Mouse (Mus musculus) lung, postnatal 0 days (tissue): ENCODE results near the gene Usp15. TPM values are rescaled to one million over a fixed set of nuclear protein-coding genes. Genes with fewer than 3 reads are reported as not detected.

Source experiments
- ATAC-seq: fragments of 200-750 bp; cut with Nextera tagmentation; 2 replicates; pipeline ENCODE4 v1.8.0; 2017; ENCODE audit warnings: moderate library complexity
- DNase-seq: peaks from one replicate; pipeline ENCODE4 v3.0.0-alpha.2; 2016; ENCODE audit warnings: low spot score
- H3K27ac ChIP-seq: fragments of 300-500 bp; sonication (generic); 2 replicates; pipeline ENCODE4 v1.5.1; 2014; ENCODE audit warnings: antibody characterized with exemption, mild to moderate bottlenecking, low read length, mixed read lengths
- H3K27me3 ChIP-seq: fragments of 300-500 bp; sonication (generic); replicated peaks from 2 replicates; pipeline ENCODE4 v1.6.1; 2014; ENCODE audit warnings: low read length, mixed read lengths; ENCODE audit not compliant: insufficient read depth
- H3K36me3 ChIP-seq: fragments of 300-500 bp; sonication (generic); 2 replicates; pipeline ENCODE4 v1.6.1; 2014; ENCODE audit warnings: low read length, mixed read lengths; ENCODE audit not compliant: insufficient read depth
- H3K4me1 ChIP-seq: fragments of 300-500 bp; sonication (generic); 2 replicates; pipeline ENCODE4 v1.6.1; 2014; ENCODE audit warnings: antibody characterized with exemption, low read depth, low read length, mixed read lengths; ENCODE audit not compliant: insufficient read depth
- H3K4me2 ChIP-seq: fragments of 300-500 bp; sonication (generic); replicated peaks from 2 replicates; pipeline ENCODE4 v1.6.1; 2014; ENCODE audit warnings: low read depth, mild to moderate bottlenecking, low read length, moderate library complexity, mixed read lengths
- H3K4me3 ChIP-seq: fragments of 300-500 bp; sonication (generic); 2 replicates; pipeline ENCODE4 v1.5.1; 2014; ENCODE audit warnings: low read depth, low read length
- H3K9ac ChIP-seq: fragments of 300-500 bp; sonication (generic); replicated peaks from 2 replicates; pipeline ENCODE4 v1.6.1; 2014; ENCODE audit warnings: low read depth, mild to moderate bottlenecking
- H3K9me3 ChIP-seq: fragments of 300-500 bp; sonication (generic); 2 replicates; pipeline ENCODE4 v1.6.1; 2016; ENCODE audit warnings: low read length, mixed read lengths
- CTCF ChIP-seq: IDR thresholded peaks from 2 replicates; pipeline ENCODE4 v1.5.1; 2016; ENCODE audit warnings: antibody characterized with exemption, mild to moderate bottlenecking
- EP300 ChIP-seq: IDR thresholded peaks from 2 replicates; pipeline ENCODE4 v1.6.1; 2016; ENCODE audit warnings: antibody characterized with exemption, mild to moderate bottlenecking, control low read depth
- WGBS: fragments of 180-500 bp; shearing (Covaris S2); extraction: QIAGEN DNeasy Blood & Tissue Kit; methylation state at CpG from one replicate; pipeline ENCODE4 v1.1.7; 2014; 5-methylcytosine and 5-hydroxymethylcytosine counted together
- polyA plus RNA-seq: library from polyadenylated mRNA; unstranded; fragments of >200 nt; fragmentation: Nextera tagmentation; extraction: Ambion mirVana; gene quantifications from 2 replicates; pipeline ENCODE4 v1.2.1, GENCODE M21; 2015

Usp15 gene
- polyA plus RNA-seq, 1 experiment from 2014 or later = 48.2 TPM

- Histone ChIP-seq H3K9me3 (no peaks in the 10 kb centered on the region), H3K36me3 (peaks cover 15% of the 10 kb centered on the region; the same call in 1 of the 2 replicates), H3K4me2 (no peak overlapping the region), H3K4me1 (peaks cover 6% of the 10 kb centered on the region; the same call in 1 of the 2 replicates), H3K4me3 (no peak overlapping the region), H3K9ac (no peak overlapping the region), H3K27me3 (no peaks in the 10 kb centered on the region), H3K27ac (peak overlapping the region; percentile 4; the same call in 1 of the 2 replicates)
- no peak for ATAC-seq
- DNase-seq = peak; percentile 11
- TF ChIP-seq EP300 (no peak), CTCF (no peak)
- WGBS = 51% methylated on average over 2 of the region's 2 CpGs
These were observed 13.1 kb downstream of the Usp15 start for GRCm38 (mm10) chr10:123183743-123184142.

GRCm38 (mm10) chr10:123183243-123183642, 13.6 kb downstream of the Usp15 start:
- Histone ChIP-seq H3K9me3 (no peaks in the 10 kb centered on the region), H3K27me3 (no peaks in the 10 kb centered on the region), H3K9ac (no peak overlapping the region), H3K4me1 (peaks cover 6% of the 10 kb centered on the region; the same call in 1 of the 2 replicates), H3K36me3 (peaks cover 20% of the 10 kb centered on the region; the same call in 1 of the 2 replicates), H3K27ac (no peak overlapping the region), H3K4me2 (no peak overlapping the region), H3K4me3 (no peak overlapping the region)
- DNase-seq (peak; percentile 54), ATAC-seq (peak; percentile 56; the same call in 1 of the 2 replicates)
- WGBS = 39% methylated on average over 7 of the region's 7 CpGs
- no peak for TF ChIP-seq EP300
- no peak for TF ChIP-seq CTCF

DNA sequence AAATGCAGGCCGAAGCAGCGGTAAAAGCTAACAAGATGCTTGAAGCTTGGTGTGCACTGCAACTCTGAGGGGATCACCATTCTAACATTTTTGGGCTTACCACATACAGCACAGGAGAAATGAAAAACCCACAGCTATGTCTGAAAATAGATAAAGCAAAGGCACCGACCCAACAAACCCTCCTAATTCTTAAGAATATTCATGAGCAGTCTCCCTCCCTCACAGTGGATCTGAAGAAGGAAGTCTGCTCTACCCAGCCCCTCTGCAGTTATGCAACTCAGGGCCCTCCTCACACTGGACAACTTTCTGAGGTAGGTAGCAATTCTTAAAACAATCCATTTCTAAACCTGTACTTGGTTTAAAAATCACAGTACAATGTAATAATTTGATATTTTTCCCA, 14.4 kb downstream of the Usp15 start:
- H3K9ac ChIP-seq = no peak overlapping the region
- TF ChIP-seq EP300 = no peak
- no peak for TF ChIP-seq CTCF
- H3K9me3 ChIP-seq = no peaks in the 10 kb centered on the region
- no peak overlapping the region for H3K27ac ChIP-seq
- ATAC-seq = no peak
- H3K36me3 ChIP-seq = peaks cover 23% of the 10 kb centered on the region; the same call in 1 of the 2 replicates
- no peak overlapping the region for H3K4me2 ChIP-seq
- 81% methylated on average over 3 of the region's 3 CpGs for WGBS
- H3K4me3 ChIP-seq = no peak overlapping the region
- DNase-seq = no peak
- no peaks in the 10 kb centered on the region for H3K27me3 ChIP-seq
- peaks cover 6% of the 10 kb centered on the region; the same call in 1 of the 2 replicates for H3K4me1 ChIP-seq

DNA sequence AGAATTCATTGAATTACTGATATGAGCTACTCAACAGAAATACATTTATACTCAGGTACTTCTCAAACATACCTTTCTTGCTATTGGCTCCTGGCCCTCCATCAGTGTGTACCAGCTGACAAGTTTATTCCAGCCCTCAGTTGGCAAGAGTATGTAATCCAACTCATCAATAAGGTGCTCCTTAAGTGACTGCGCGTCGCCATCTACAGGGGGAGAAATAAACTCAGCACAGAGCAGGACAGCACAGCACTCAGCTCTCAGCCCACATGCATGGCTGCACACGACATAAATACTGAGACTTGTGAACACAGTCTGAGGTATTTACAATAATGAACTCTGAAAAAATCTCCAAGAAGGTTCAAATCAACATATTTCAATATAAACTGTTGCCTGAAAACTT, 21.0 kb downstream of the Usp15 start:
- DNase-seq = peak; percentile 11
- Histone ChIP-seq H3K27ac (no peak overlapping the region), H3K9me3 (no peaks in the 10 kb centered on the region), H3K4me3 (no peak overlapping the region), H3K27me3 (no peaks in the 10 kb centered on the region), H3K9ac (no peak overlapping the region), H3K36me3 (peaks cover 21% of the 10 kb centered on the region; the same call in 1 of the 2 replicates), H3K4me1 (no peaks in the 10 kb centered on the region), H3K4me2 (no peak overlapping the region)
- 65% methylated on average over 4 of the region's 4 CpGs for WGBS
- ATAC-seq = no peak; the same call in 1 of the 2 replicates
- peak; percentile 50 for TF ChIP-seq CTCF
- no peak for TF ChIP-seq EP300

- no peaks in the 10 kb centered on the region for H3K9me3 ChIP-seq
- no peak for TF ChIP-seq CTCF
- no peak overlapping the region for H3K9ac ChIP-seq
- no peaks in the 10 kb centered on the region for H3K4me1 ChIP-seq
- ATAC-seq = no peak
- H3K27me3 ChIP-seq = no peaks in the 10 kb centered on the region
- no peak overlapping the region for H3K4me2 ChIP-seq
- no peak overlapping the region for H3K27ac ChIP-seq
- DNase-seq = no peak
- no peak overlapping the region for H3K4me3 ChIP-seq
- H3K36me3 ChIP-seq = peaks cover 16% of the 10 kb centered on the region; the same call in 1 of the 2 replicates
- WGBS = 84% methylated on average over 6 of the region's 6 CpGs
These were observed 25.9 kb downstream of the Usp15 start for GRCm38 (mm10) chr10:123170898-123171297.

DNA sequence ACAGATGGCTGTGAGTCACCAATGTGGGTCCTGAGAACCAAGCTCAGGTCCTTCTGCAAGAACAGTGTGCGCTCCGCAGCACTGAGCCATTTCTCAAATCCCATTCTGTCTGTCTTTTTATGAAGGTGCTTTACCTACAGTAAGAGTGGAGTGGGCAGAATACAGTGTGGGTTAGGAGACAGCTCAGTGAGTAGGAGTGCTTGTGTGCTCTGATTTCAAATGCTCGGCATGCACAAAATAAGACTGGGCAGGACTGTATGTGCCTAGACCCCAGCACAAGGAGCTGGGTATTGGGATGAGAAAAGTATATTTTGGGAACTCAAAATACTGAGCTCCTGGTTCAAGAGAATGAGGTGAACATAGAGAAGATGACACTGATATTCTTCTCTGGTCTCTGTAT, 31.3 kb downstream of the Usp15 start:
- H3K27me3 ChIP-seq = no peaks in the 10 kb centered on the region
- DNase-seq = no peak
- no peak overlapping the region for H3K4me3 ChIP-seq
- no peak for ATAC-seq
- no peaks in the 10 kb centered on the region for H3K4me1 ChIP-seq
- TF ChIP-seq EP300 = no peak
- TF ChIP-seq CTCF = no peak
- peaks cover 20% of the 10 kb centered on the region; the same call in 1 of the 2 replicates for H3K36me3 ChIP-seq
- H3K9me3 ChIP-seq = no peaks in the 10 kb centered on the region
- no peak overlapping the region for H3K9ac ChIP-seq
- WGBS = 96% methylated on average over 3 of the region's 3 CpGs
- no peak overlapping the region for H3K4me2 ChIP-seq
- no peak overlapping the region for H3K27ac ChIP-seq

DNA sequence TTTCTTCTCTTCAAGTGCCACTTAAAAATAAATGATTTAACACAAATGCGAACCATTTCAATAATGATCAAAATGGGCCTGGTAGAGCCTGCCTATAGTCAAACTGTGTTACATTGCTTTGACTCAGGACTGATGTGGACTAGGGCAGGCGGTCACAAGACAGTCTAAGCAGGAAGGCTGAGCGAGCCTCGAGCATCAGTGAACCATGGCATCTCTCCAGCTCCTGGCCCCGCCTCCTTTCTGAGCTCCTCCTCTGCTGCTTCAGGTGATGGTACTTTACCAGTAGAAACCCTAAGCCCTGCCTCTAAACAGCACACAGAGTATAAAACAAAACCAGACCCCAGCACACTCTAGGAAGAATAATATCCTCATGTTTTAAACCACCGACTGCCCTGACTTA, 36.3 kb downstream of the Usp15 start:
- H3K4me1 ChIP-seq = no peaks in the 10 kb centered on the region
- H3K36me3 ChIP-seq = peaks cover 4% of the 10 kb centered on the region; the same call in 1 of the 2 replicates
- H3K27me3 ChIP-seq = no peaks in the 10 kb centered on the region
- H3K4me2 ChIP-seq = no peak overlapping the region
- no peak overlapping the region for H3K27ac ChIP-seq
- no peaks in the 10 kb centered on the region for H3K9me3 ChIP-seq
- TF ChIP-seq EP300 = no peak
- no peak overlapping the region for H3K4me3 ChIP-seq
- H3K9ac ChIP-seq = no peak overlapping the region
- WGBS = 65% methylated on average over 6 of the region's 6 CpGs
- DNase-seq (peak; percentile 12), ATAC-seq (no peak)
